Mouse (Mus musculus) small intestine, adult 2 months (tissue): ENCODE measurements around the gene H2-DMb2.

Experiments used
- CTCF ChIP-seq: fragments of 200-500 bp; IDR thresholded peaks from 2 replicates; pipeline ENCODE4 v1.5.1; 2012; ENCODE audit warnings: low read depth, mild to moderate bottlenecking, control low read depth, inconsistent platforms, low read length, moderate library complexity, mixed read lengths; ENCODE audit not compliant: insufficient replicate concordance, insufficient read length; ENCODE audit errors: extremely low read depth
- POLR2A ChIP-seq: fragments of 200-500 bp; IDR thresholded peaks from 2 replicates; pipeline ENCODE4 v1.6.1; 2012; ENCODE audit warnings: low read depth, mild to moderate bottlenecking, control low read depth, inconsistent platforms, low read length, moderate library complexity

GRCm38 (mm10) chr17:34174075-34174474 lies 31.0 kb downstream of the H2-DMb2 start:
- TF ChIP-seq POLR2A, result no peak
- TF ChIP-seq CTCF, result no peak
